Mouse (Mus musculus): ENCODE results near the gene Tmem88b. TPM values are rescaled to one million over a fixed set of nuclear protein-coding genes. Genes with fewer than 3 reads are reported as not detected.

Gene Tmem88b
- total and polyA plus RNA-seq, 2 experiments = 0.74 to 1.9 TPM

- 6% methylated on average over 70 of the region's 79 CpGs for WGBS
- DNase-seq (ENCODE audit: extremely low read depth, low read depth, low spot score) = no peak
- Histone ChIP-seq H3K79me2 (ENCODE audit: control insufficient read depth, insufficient read depth, low read length) (no peaks in the 10 kb centered on the region), H3K36me3 (ENCODE audit: control insufficient read depth, insufficient read depth, low read length) (0 out of 2 replicates have a peak, but pooled peaks cover 5% of the 10 kb centered on the region), H3K4me1 (ENCODE audit: control insufficient read depth, insufficient read depth, low read length) (no peaks in the 10 kb centered on the region; the same call in none of the 2 replicates), H3K4me3 (ENCODE audit: insufficient read depth, low read depth, low read length) (peak overlapping the region; percentile 67), H3K27ac (replicated peaks; ENCODE audit: insufficient read depth, low read depth, low read length) (no peak overlapping the region; the same call in 1 of the 2 replicates), H3K9ac (ENCODE audit: low read depth, low read length) (peak overlapping the region; percentile 75), H3K27me3 (ENCODE audit: control insufficient read depth, insufficient read depth, low read length) (no peaks in the 10 kb centered on the region)
- no peak for TF ChIP-seq CTCF (IDR thresholded peaks at IDR 0.05; ENCODE audit: low read depth, low read length)
- TF ChIP-seq POLR2A (IDR thresholded peaks at IDR 0.05; ENCODE audit: extremely low read depth, insufficient read depth, low read length) = no peak
These were observed 50.5 kb downstream of the Tmem88b start for GRCm38 (mm10) chr4:155734951-155735702.

GRCm38 (mm10) chr4:155734350-155734941 lies 51.2 kb downstream of the Tmem88b start, which contains the start of gene Tmem240:
Tmem240 (plus strand) TSS chr4:155734800.
- WGBS = 9% methylated on average over 35 of the region's 35 CpGs
- DNase-seq (ENCODE audit: extremely low read depth, low read depth, low spot score) = peak; percentile 34
- Histone ChIP-seq H3K27me3 (ENCODE audit: control insufficient read depth, insufficient read depth, low read length) (no peaks in the 10 kb centered on the region), H3K4me3 (ENCODE audit: insufficient read depth, low read depth, low read length) (peak within 1 kb of the TSS; percentile 67), H3K27ac (replicated peaks; ENCODE audit: insufficient read depth, low read depth, low read length) (peak within 1 kb of the TSS; percentile 18), H3K36me3 (ENCODE audit: control insufficient read depth, insufficient read depth, low read length) (0 out of 2 replicates have a peak, but pooled peaks cover 5% of the 10 kb centered on the region), H3K4me1 (ENCODE audit: control insufficient read depth, insufficient read depth, low read length) (no peaks in the 10 kb centered on the region; the same call in none of the 2 replicates), H3K9ac (ENCODE audit: low read depth, low read length) (peak within 1 kb of the TSS; percentile 75), H3K79me2 (ENCODE audit: control insufficient read depth, insufficient read depth, low read length) (no peaks in the 10 kb centered on the region)
- TF ChIP-seq POLR2A (IDR thresholded peaks at IDR 0.05; ENCODE audit: extremely low read depth, insufficient read depth, low read length) (0 out of 2 replicates have a peak, but pooled peaks have one; percentile 22), CTCF (IDR thresholded peaks at IDR 0.05; ENCODE audit: low read depth, low read length) (no peak)

GRCm38 (mm10) chr4:155733267-155733666 lies 52.4 kb downstream of the Tmem88b start:
- Histone ChIP-seq H3K36me3 (ENCODE audit: control insufficient read depth, insufficient read depth, low read length) (0 out of 2 replicates have a peak, but pooled peaks cover 5% of the 10 kb centered on the region), H3K27me3 (ENCODE audit: control insufficient read depth, insufficient read depth, low read length) (no peaks in the 10 kb centered on the region), H3K4me1 (ENCODE audit: control insufficient read depth, insufficient read depth, low read length) (no peaks in the 10 kb centered on the region; the same call in none of the 2 replicates), H3K27ac (replicated peaks; ENCODE audit: insufficient read depth, low read depth, low read length) (no peak overlapping the region), H3K4me3 (ENCODE audit: insufficient read depth, low read depth, low read length) (no peak overlapping the region), H3K79me2 (ENCODE audit: control insufficient read depth, insufficient read depth, low read length) (no peaks in the 10 kb centered on the region), H3K9ac (ENCODE audit: low read depth, low read length) (no peak overlapping the region)
- TF ChIP-seq CTCF (IDR thresholded peaks at IDR 0.05; ENCODE audit: low read depth, low read length) (no peak), POLR2A (IDR thresholded peaks at IDR 0.05; ENCODE audit: extremely low read depth, insufficient read depth, low read length) (no peak)
- no peak for DNase-seq (ENCODE audit: extremely low read depth, low read depth, low spot score)
- 89% methylated on average over 10 of the region's 10 CpGs for WGBS

Other genes starting within 250 kb of the Tmem88b start
- gene Nadk, start 223.5 kb downstream of the Tmem88b start, total RNA-seq (2014; rRNA removed) = 163 and 201 TPM in 2 replicates
- 196 and 218 TPM in 2 replicates for gene Nadk, start 223.5 kb downstream of the Tmem88b start, polyA plus RNA-seq (2012; rRNA removed)
- 63.5 and 65.6 TPM in 2 replicates for gene Slc35e2, start 184.5 kb downstream of the Tmem88b start, total RNA-seq (2014; rRNA removed)
- gene Slc35e2, start 184.5 kb downstream of the Tmem88b start, polyA plus RNA-seq (2012; rRNA removed) = 18.5 and 19.8 TPM in 2 replicates
- gene Cdk11b, start 161.0 kb downstream of the Tmem88b start, total RNA-seq (2014; rRNA removed) = 8.5 and 11.2 TPM in 2 replicates
- 8.8 and 10.6 TPM in 2 replicates for gene Cdk11b, start 161.0 kb downstream of the Tmem88b start, polyA plus RNA-seq (2012; rRNA removed)
- not detected in 2 replicates for gene Gm10563, start 140.5 kb downstream of the Tmem88b start, total RNA-seq (2014; rRNA removed)
- gene Gm10563, start 140.5 kb downstream of the Tmem88b start, polyA plus RNA-seq (2012; rRNA removed) = not detected in 2 replicates
- gene Mmp23, start 132.5 kb downstream of the Tmem88b start, total RNA-seq (2014; rRNA removed) = 1.7 and 1.8 TPM in 2 replicates
- gene Mmp23, start 132.5 kb downstream of the Tmem88b start, polyA plus RNA-seq (2012; rRNA removed) = 2.7 and 3.0 TPM in 2 replicates
- gene Mib2, start 116.7 kb downstream of the Tmem88b start, total RNA-seq (2014; rRNA removed) = 16.4 and 19.0 TPM in 2 replicates
- 32.2 and 35.8 TPM in 2 replicates for gene Mib2, start 116.7 kb downstream of the Tmem88b start, polyA plus RNA-seq (2012; rRNA removed)
- 0.37 and 0.54 TPM in 2 replicates for gene Fndc10, start 91.5 kb downstream of the Tmem88b start, total RNA-seq (2014; rRNA removed)
- gene Fndc10, start 91.5 kb downstream of the Tmem88b start, polyA plus RNA-seq (2012; rRNA removed) = 0.77 and 1.2 TPM in 2 replicates
- 99.5 and 108 TPM in 2 replicates for gene Ssu72, start 81.1 kb downstream of the Tmem88b start, total RNA-seq (2014; rRNA removed)
- gene Ssu72, start 81.1 kb downstream of the Tmem88b start, polyA plus RNA-seq (2012; rRNA removed) = 78.8 and 79.3 TPM in 2 replicates
- under 0.01 and 0.20 TPM in 2 replicates for gene Tmem240, start 51.1 kb downstream of the Tmem88b start, total RNA-seq (2014; rRNA removed)
- 0.07 and 0.20 TPM in 2 replicates for gene Tmem240, start 51.1 kb downstream of the Tmem88b start, polyA plus RNA-seq (2012; rRNA removed)
- gene Atad3a, start 24.8 kb downstream of the Tmem88b start, total RNA-seq (2014; rRNA removed) = 54.5 and 71.8 TPM in 2 replicates
- gene Atad3a, start 24.8 kb downstream of the Tmem88b start, polyA plus RNA-seq (2012; rRNA removed) = 83.0 and 129 TPM in 2 replicates
- 0.46 and 0.47 TPM in 2 replicates for gene Vwa1, start 11.2 kb downstream of the Tmem88b start, total RNA-seq (2014; rRNA removed)
- 0.32 and 0.56 TPM in 2 replicates for gene Vwa1, start 11.2 kb downstream of the Tmem88b start, polyA plus RNA-seq (2012; rRNA removed)
- gene Ankrd65, start 4.6 kb upstream of the Tmem88b start, total RNA-seq (2014; rRNA removed) = not detected in 2 replicates
- gene Ankrd65, start 4.6 kb upstream of the Tmem88b start, polyA plus RNA-seq (2012; rRNA removed) = not detected in 2 replicates
- gene Mrpl20, start 17.0 kb upstream of the Tmem88b start, total RNA-seq (2014; rRNA removed) = 72.4 and 73.0 TPM in 2 replicates
- gene Mrpl20, start 17.0 kb upstream of the Tmem88b start, polyA plus RNA-seq (2012; rRNA removed) = 29.7 and 37.4 TPM in 2 replicates
- gene Ccnl2, start 26.6 kb upstream of the Tmem88b start, total RNA-seq (2014; rRNA removed) = 54.9 and 56.1 TPM in 2 replicates
- 33.9 and 61.8 TPM in 2 replicates for gene Ccnl2, start 26.6 kb upstream of the Tmem88b start, polyA plus RNA-seq (2012; rRNA removed)
- 140 and 151 TPM in 2 replicates for gene Aurkaip1, start 45.4 kb upstream of the Tmem88b start, total RNA-seq (2014; rRNA removed)
- gene Aurkaip1, start 45.4 kb upstream of the Tmem88b start, polyA plus RNA-seq (2012; rRNA removed) = 141 and 154 TPM in 2 replicates
- gene Mxra8, start 53.8 kb upstream of the Tmem88b start, total RNA-seq (2014; rRNA removed) = 7.5 and 8.8 TPM in 2 replicates
- gene Mxra8, start 53.8 kb upstream of the Tmem88b start, polyA plus RNA-seq (2012; rRNA removed) = 15.4 and 17.2 TPM in 2 replicates
- 40.5 and 44.6 TPM in 2 replicates for gene Dvl1, start 61.5 kb upstream of the Tmem88b start, total RNA-seq (2014; rRNA removed)
- 101 and 162 TPM in 2 replicates for gene Dvl1, start 61.5 kb upstream of the Tmem88b start, polyA plus RNA-seq (2012; rRNA removed)
- gene Tas1r3, start 77.5 kb upstream of the Tmem88b start, total RNA-seq (2014; rRNA removed) = 0.37 and 0.47 TPM in 2 replicates
- 0.12 and 0.35 TPM in 2 replicates for gene Tas1r3, start 77.5 kb upstream of the Tmem88b start, polyA plus RNA-seq (2012; rRNA removed)
- gene Cptp, start 83.6 kb upstream of the Tmem88b start, total RNA-seq (2014; rRNA removed) = 5.7 and 7.5 TPM in 2 replicates
- gene Cptp, start 83.6 kb upstream of the Tmem88b start, polyA plus RNA-seq (2012; rRNA removed) = 32.1 and 48.6 TPM in 2 replicates
- 13.6 and 18.8 TPM in 2 replicates for gene Ints11, start 83.7 kb upstream of the Tmem88b start, total RNA-seq (2014; rRNA removed)
- gene Ints11, start 83.7 kb upstream of the Tmem88b start, polyA plus RNA-seq (2012; rRNA removed) = 15.8 and 20.9 TPM in 2 replicates
- 13.6 and 15.5 TPM in 2 replicates for gene Pusl1, start 105.9 kb upstream of the Tmem88b start, total RNA-seq (2014; rRNA removed)
- 33.5 and 35.0 TPM in 2 replicates for gene Pusl1, start 105.9 kb upstream of the Tmem88b start, polyA plus RNA-seq (2012; rRNA removed)
- 2.5 and 3.4 TPM in 2 replicates for gene Acap3, start 105.9 kb upstream of the Tmem88b start, total RNA-seq (2014; rRNA removed)
- gene Acap3, start 105.9 kb upstream of the Tmem88b start, polyA plus RNA-seq (2012; rRNA removed) = 4.9 and 6.9 TPM in 2 replicates
- gene Ube2j2, start 158.0 kb upstream of the Tmem88b start, total RNA-seq (2014; rRNA removed) = 21.6 and 27.6 TPM in 2 replicates
- gene Ube2j2, start 158.0 kb upstream of the Tmem88b start, polyA plus RNA-seq (2012; rRNA removed) = 43.4 and 46.1 TPM in 2 replicates
- 1.8 and 2.1 TPM in 2 replicates for gene C1qtnf12, start 176.4 kb upstream of the Tmem88b start, total RNA-seq (2014; rRNA removed)
- gene C1qtnf12, start 176.4 kb upstream of the Tmem88b start, polyA plus RNA-seq (2012; rRNA removed) = 2.6 and 3.3 TPM in 2 replicates
- gene B3galt6, start 206.8 kb upstream of the Tmem88b start, total RNA-seq (2014; rRNA removed) = 2.8 TPM in 2 replicates
- gene B3galt6, start 206.8 kb upstream of the Tmem88b start, polyA plus RNA-seq (2012; rRNA removed) = 2.5 and 2.6 TPM in 2 replicates
- gene Sdf4, start 207.0 kb upstream of the Tmem88b start, total RNA-seq (2014; rRNA removed) = 141 and 156 TPM in 2 replicates
- gene Sdf4, start 207.0 kb upstream of the Tmem88b start, polyA plus RNA-seq (2012; rRNA removed) = 34.9 and 37.2 TPM in 2 replicates
- gene Tnfrsf4, start 228.0 kb upstream of the Tmem88b start, total RNA-seq (2014; rRNA removed) = 0.65 and 0.67 TPM in 2 replicates
- 0.83 and 2.5 TPM in 2 replicates for gene Tnfrsf4, start 228.0 kb upstream of the Tmem88b start, polyA plus RNA-seq (2012; rRNA removed)
- 0.94 TPM in 1 of 2 replicates, not detected in the other for gene Tnfrsf18, start 240.3 kb upstream of the Tmem88b start, total RNA-seq (2014; rRNA removed)
- gene Tnfrsf18, start 240.3 kb upstream of the Tmem88b start, polyA plus RNA-seq (2012; rRNA removed) = 0.41 and 0.81 TPM in 2 replicates

Data from liver, adult 2 months (tissue).